Mouse (Mus musculus): ENCODE measurements at regions not wholly inside any gene's neighbourhood (a gene's known extent, or its start where the extent isn't known, plus 50 kb on each side); places are given as distances from the start of the nearest gene placed in this dataset.

GRCm38 (mm10) chr4:17026685-17027084 is 2578.6 kb upstream of the Gm12353 start:
- DNase-seq (ENCODE audit: extremely low read depth) = peak; percentile 6
- dilution Hi-C loops (cut with MboI; ENCODE audit: extremely low pct_ligation_motif_present, extremely low pct_unique_long_range_greater_than_20kb, low sequenced_read_pairs) = no loop called here
- no peak overlapping the region for H3K4me3 ChIP-seq (replicated peaks in 1 of 3; ENCODE audit: low read depth in 2 of 3, low read length in 2 of 3, poor library complexity in 1 of 3)

More at GRCm38 (mm10) chr4:17026685-17027084, 2578.6 kb upstream of the Gm12353 start:
- Histone ChIP-seq H3K9ac (ENCODE audit: insufficient read depth, low read depth) (no peak overlapping the region), H3K4me2 (ENCODE audit: insufficient read depth, low read depth, poor library complexity, severe bottlenecking) (no peak overlapping the region), H3K9me3 (replicated peaks; ENCODE audit: low read length) (no peaks in the 10 kb centered on the region), H3K27ac (ENCODE audit: insufficient read depth, low read depth) (no peak overlapping the region), H3K79me2 (replicated peaks; ENCODE audit: control insufficient read depth, extremely low read depth, insufficient read depth, poor library complexity, severe bottlenecking) (no peaks in the 10 kb centered on the region), H3K36me3 (replicated peaks in 1 of 2; ENCODE audit: control insufficient read depth in 1 of 2, insufficient read depth in 1 of 2, low read length in 1 of 2) (no peaks in the 10 kb centered on the region), H3K4me1 (ENCODE audit: control insufficient read depth in 1 of 2, insufficient read depth in 2 of 2) (no peaks in the 10 kb centered on the region), H3K27me3 (replicated peaks) (no peaks in the 10 kb centered on the region)
- in situ Hi-C loops (cut with MboI; ENCODE audit: low pct_ligation_motif_present, low pct_unique_long_range_greater_than_20kb, low sequenced_read_pairs) = no loop called here
- TF ChIP-seq CTCF (conservative IDR thresholded peaks at IDR 0.05 in 1 of 2, IDR thresholded peaks at IDR 0.05 in 1 of 2; ENCODE audit: low read depth in 2 of 2, low read length in 2 of 2) (no peak), ETS1 (conservative IDR thresholded peaks at IDR 0.05; ENCODE audit: low read depth, low read length) (no peak), CHD2 (IDR thresholded peaks at IDR 0.05; ENCODE audit: low read length) (no peak), UBTF (IDR thresholded peaks at IDR 0.05; ENCODE audit: low read depth, low read length) (no peak), MEF2A (IDR thresholded peaks at IDR 0.05; ENCODE audit: borderline replicate concordance, low read depth, low read length) (no peak), RAD21 (IDR thresholded peaks at IDR 0.05; ENCODE audit: low read depth, low read length) (no peak), MAFK (IDR thresholded peaks at IDR 0.05; ENCODE audit: insufficient replicate concordance, low read length) (no peak), JUN (IDR thresholded peaks at IDR 0.05; ENCODE audit: insufficient read depth, low read depth, low read length) (no peak), POLR2A (IDR thresholded peaks at IDR 0.05; ENCODE audit: low read depth, low read length) (no peak), JUND (conservative IDR thresholded peaks at IDR 0.05; ENCODE audit: low read depth, low read length) (no peak)
